Mouse (Mus musculus): ENCODE measurements around the gene Tmc7. TPM values are rescaled to one million over a fixed set of nuclear protein-coding genes. Genes with fewer than 3 reads are reported as not detected.

The Tmc7 gene
- total RNA-seq, 2 experiments from 2014 or later, result 7.2 to 7.5 TPM

- peak; percentile 45 for DNase-seq
Measured at GRCm38 (mm10) chr7:118585856-118586255, 1.3 kb upstream of the Tmc7 start.

- DNase-seq, result no peak
Measured at GRCm38 (mm10) chr7:118584926-118585325, 390 bp upstream of the Tmc7 start.

DNA sequence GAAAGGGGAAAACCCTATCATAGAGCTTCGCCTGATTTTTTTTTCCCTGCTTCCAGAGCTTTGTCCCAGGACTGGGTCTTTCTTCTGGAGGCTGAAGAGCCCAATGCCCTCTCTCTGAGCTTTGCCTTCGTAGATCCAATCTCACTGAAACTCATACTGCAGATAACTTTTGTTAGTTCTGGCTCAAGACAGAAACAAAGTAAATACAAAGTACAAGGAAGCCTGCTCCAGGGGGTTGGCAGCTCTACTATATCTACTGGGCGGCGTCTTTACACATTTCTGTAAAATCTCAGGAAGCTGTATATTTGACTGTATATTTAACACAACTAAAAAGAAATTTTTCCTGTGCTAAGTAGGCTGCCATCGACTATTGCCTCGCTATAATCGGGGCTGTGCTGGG, 715 bp downstream of the Tmc7 start:
- DNase-seq, result no peak

DNA sequence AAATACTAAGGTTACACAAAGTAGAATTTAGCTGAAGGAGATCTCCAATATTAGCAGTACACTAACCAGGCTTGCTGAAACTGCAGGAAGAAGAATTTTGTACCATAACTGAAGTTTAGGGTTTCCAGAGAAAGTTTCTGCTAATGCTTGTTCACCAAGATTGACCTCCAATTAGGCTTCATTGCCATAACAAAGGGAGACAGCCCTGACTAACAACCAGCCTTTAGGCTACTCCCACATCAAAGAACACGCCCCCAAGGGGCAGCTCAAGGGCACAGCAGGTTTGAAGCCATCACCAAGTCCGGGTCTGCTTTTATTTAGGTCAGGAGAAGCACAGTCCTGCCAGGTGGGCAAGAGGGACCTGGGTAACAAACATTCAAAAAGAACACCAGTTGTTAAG, 4.6 kb downstream of the Tmc7 start:
- DNase-seq, result no peak

- DNase-seq, result no peak
Measured at GRCm38 (mm10) chr7:118578269-118578668, 6.3 kb downstream of the Tmc7 start.

GRCm38 (mm10) chr7:118572039-118572438, 12.5 kb downstream of the Tmc7 start:
- DNase-seq, result no peak

DNA sequence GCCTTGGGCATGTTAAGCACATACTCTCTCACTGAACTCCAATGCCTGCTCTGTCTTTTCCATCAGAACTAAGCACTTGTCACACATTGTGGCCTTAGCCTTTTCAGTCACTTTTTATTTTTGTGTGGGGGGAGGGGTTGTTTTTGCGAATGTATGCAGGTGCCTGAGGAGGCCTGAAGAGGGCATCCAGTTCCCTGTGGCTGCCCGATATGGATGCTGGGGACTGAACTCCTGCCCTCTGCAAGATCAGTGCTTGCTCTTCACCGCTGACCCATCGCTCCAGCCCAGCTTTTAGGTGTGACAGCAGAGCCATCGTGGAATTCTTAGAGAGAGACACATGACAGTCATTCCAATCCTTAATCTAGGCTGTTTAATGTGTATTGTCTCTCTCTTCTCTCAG, 13.2 kb downstream of the Tmc7 start:
- no peak for DNase-seq

DNA sequence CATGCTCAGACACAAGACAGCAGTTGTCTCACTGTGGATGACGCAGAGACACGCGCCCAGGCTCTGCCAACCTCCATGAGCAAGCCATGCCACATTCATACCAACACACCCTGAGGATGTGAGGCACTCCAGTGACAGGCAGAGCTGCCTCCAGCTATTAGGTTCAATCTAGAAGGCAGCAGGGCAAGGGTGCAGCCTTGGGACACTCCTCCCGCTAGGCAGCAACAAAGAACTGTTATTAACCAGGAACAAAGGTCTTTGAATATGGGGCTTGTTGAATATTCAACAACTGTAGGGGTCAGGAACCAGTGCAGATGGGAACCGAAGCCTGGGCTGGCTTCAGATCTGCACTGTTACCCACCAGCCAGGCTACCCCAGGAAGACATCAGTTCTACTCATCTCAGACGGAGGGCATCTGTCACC, 15.4 kb downstream of the Tmc7 start:
- DNase-seq, result no peak

DNA sequence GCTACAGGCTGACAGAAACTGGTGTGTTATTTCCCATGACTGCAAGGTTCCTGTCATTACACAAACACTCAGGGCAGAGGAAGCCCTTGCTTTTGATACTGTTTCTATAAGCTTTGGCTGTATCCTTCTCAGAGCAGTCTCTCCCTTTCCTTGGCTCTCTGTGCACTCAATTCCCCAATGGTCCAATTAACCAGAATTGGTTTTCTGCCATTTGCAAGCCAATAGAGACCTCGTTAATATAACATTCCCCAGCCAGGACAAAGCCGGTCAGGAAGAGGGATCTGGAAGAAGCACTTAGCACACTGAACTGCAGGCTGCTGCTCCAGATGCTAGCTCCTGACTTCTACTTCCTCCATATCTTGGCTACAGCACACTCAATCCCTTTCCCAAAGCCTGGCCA, 30.2 kb downstream of the Tmc7 start:
- DNase-seq, result no peak

- DNase-seq, result no peak
Measured at GRCm38 (mm10) chr7:118553881-118554280, 30.7 kb downstream of the Tmc7 start.

DNA sequence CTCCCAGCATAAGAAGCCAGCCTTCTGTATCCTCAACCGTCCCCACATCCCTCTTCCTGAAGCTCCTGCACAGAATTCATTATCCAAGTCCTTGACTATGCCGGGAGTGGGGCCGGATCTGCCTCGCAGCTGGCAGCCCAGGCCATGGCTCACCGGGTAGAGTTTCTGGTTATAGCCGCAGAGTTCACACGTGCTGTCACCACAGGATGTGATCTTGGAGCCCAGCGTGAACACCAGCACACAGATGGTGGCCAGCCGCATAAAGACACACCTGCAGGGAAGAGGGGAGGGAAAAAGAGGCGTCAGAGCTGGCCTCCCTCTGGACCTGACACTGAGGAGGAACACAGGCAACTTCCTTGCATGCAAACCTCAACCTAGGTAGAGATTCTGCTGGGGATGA, 37.1 kb downstream of the Tmc7 start:
- DNase-seq, result no peak

DNA sequence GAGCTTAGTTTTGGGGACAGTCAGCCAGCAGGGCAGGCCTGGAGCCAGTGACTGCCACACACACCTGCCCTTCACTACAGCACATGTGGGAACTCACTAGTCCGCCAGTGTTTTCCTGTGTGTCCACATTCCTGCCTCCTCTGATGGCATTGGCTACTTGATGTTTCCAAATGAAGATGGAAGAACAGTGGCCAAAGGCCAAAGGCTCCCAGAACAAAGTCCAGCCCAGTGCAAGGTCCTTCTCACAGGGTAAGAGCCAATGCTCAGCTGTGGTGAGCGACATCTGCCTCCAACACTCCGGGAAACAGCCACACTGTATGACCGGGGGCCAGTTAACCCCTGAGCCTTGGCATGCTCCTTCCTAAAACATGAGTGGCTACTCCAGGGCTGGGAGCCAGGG, 40.4 kb downstream of the Tmc7 start:
- no peak for DNase-seq

GRCm38 (mm10) chr7:118535076-118535475, 49.5 kb downstream of the Tmc7 start:
- no peak for DNase-seq

- no peak for DNase-seq
Measured at GRCm38 (mm10) chr7:118534326-118534725, 50.2 kb downstream of the Tmc7 start.

DNA sequence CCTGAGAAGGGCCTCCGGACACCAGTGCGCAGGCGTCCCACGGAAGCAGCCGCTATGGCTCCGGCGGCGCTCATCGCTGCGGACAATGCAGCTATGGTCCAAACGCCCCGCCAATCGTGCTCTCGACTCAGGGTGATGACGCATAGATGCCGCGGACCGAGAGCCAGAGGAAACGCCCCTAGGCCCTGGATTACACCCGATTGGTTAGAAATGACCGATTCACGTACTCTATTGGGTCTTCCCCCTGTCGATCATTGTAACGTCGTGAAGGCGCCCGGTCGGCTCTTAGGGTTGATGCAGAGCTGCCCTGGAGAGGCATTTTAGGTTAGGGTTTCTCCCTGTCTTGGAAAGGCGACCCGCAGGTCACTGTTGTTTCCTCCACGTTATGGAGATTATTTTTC, 51.4 kb downstream of the Tmc7 start, which contains the start of gene Coq7:
Coq7 (minus strand) TSS at position 179 of the 401 bp plus-strand sequence.
- no peak for DNase-seq

DNA sequence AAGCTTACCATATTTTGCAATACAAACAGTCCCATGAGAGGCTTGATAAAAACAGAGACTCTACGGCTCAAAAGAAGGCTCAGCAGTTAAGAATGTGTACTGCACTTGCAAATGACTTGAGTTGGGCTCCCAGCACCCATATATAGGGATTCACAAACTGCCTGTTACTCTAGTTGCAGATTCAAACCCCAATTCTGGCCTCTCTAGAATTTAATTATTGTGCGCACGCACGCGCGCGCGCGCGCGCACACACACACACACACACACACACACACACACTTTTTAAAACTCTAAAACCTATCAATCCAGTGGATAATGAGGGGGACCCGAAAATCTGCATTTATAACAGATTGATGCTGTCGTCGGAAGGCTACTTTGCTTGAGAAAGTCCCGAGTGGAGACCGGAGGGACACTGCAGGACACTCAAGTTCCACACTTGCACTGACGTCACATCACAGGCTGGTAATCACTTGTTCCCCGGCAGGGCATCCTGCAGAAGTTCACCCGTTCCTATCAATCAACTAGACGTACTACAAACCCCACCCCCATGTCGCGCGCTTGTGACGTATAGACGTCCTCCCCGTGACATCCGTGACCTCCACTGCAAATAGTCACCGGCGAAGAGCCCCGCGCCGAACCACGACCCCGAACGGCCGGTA, 51.9 kb downstream of the Tmc7 start:
- peak; percentile 97 for DNase-seq

GRCm38 (mm10) chr7:118526967-118527366, 57.6 kb downstream of the Tmc7 start:
- DNase-seq, result no peak

- no peak for DNase-seq
Measured at GRCm38 (mm10) chr7:118522077-118522476, 62.5 kb downstream of the Tmc7 start.

DNA sequence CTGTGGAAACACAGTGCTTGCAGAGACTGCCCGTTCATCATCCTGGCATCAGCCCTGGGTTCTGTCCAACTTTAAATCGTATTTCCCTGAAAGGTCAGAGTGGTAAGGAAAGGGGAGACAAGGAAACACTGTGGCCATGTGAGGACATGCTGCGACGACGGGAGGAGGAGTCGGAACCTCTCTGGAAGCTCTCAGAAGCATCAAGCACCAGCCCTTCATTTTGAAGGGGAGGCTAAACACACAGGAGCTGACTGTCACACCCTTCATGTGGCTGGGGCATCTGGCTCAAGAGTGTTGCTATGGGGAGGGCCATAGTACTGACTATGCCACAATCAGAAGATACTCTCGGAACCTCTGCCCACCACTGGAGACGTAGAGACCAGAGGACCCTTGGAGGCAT, 64.9 kb downstream of the Tmc7 start:
- no peak for DNase-seq

DNA sequence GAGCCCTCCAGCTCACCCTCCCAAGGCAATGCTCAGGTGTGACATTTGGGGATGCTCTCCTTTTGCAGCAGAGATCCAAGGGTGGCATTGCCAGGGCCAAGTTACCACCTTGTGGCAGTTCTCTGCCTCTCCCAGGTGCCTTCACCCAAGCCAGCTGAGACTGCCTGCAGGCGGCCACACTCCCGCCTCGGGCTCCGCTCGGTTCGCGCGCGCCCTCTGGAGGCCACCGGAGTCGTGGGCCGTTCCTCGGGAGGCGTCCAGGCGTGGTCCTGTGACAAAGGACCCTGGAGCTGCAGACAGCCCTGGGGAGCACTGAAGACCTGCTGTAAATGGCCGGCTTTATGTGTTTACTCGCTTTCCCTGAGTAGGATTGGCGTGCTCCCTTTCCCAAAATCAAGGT, 65.8 kb downstream of the Tmc7 start:
- DNase-seq, result peak; percentile 90

- DNase-seq, result no peak
Measured at GRCm38 (mm10) chr7:118517819-118518218, 66.7 kb downstream of the Tmc7 start.

GRCm38 (mm10) chr7:118508556-118508955, 76.0 kb downstream of the Tmc7 start:
- DNase-seq, result no peak

- no peak for DNase-seq
Measured at GRCm38 (mm10) chr7:118503844-118504243, 80.7 kb downstream of the Tmc7 start.

DNA sequence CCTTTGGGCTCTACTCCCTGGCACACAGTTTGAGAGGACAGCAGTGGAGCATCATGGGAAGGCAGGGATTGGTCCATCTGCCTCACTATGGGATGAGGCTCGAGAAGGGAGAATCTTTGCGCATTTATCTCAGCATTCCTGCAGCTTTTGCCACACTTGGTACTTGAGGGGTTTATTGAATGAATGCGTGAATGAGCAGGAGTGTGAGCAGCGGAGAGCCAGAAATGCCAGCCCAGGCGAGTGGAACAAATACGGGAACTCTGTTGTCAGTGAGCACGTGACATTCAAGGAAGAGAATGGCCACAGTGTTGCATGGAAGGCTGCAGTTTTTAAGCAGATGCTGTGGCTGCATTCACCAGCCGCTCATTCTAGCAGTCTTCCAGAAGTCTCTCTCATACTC, 82.2 kb downstream of the Tmc7 start:
- DNase-seq, result no peak

All from gastrocnemius, postnatal 10 days (tissue).